Mouse (Mus musculus) CH12.LX (cell line): ENCODE measurements at regions not wholly inside any gene's neighbourhood (a gene's known extent, or its start where the extent isn't known, plus 50 kb on each side); places are given as distances from the start of the nearest gene placed in this dataset.
A peak's percentile ranks its signal among the peaks of the same experiment; 100 is the strongest.

Source experiments
- DNase-seq: peaks from one replicate; pipeline ENCODE4 v3.0.0-alpha.2; 2013; ENCODE audit errors: extremely low read depth
- H3K27ac ChIP-seq: 2 replicates; pipeline ENCODE4 v1.5.1; 2012; ENCODE audit warnings: low read depth, mild to moderate bottlenecking, control low read depth, moderate library complexity; ENCODE audit not compliant: insufficient read depth
- H3K27me3 ChIP-seq: replicated peaks from 2 replicates; pipeline ENCODE3; 2012; ENCODE audit warnings: inconsistent platforms
- H3K36me3 ChIP-seq, 2 experiments: replicated peaks in 1 of 2; 2 replicates each; pipeline versions ENCODE3 to v1.6.1; 2012; ENCODE audit warnings: inconsistent platforms in 1 of 2, low read length in 1 of 2, mild to moderate bottlenecking in 1 of 2, mixed read lengths in 1 of 2, moderate library complexity in 1 of 2; ENCODE audit not compliant: control insufficient read depth in 1 of 2, insufficient read depth in 1 of 2
- H3K4me1 ChIP-seq, 2 experiments: 2 replicates each; pipeline ENCODE4 v1.6.1; 2012; ENCODE audit warnings: inconsistent platforms in 1 of 2, moderate library complexity in 1 of 2; ENCODE audit not compliant: insufficient read depth in 2 of 2, control insufficient read depth in 1 of 2
- H3K4me2 ChIP-seq: 2 replicates; pipeline ENCODE4 v1.6.1; 2012; ENCODE audit warnings: low read depth, mild to moderate bottlenecking, control low read depth; ENCODE audit not compliant: poor library complexity, insufficient read depth, severe bottlenecking
- H3K4me3 ChIP-seq, 3 experiments: fragments of 150-350 bp in 1 of 3; sonication (generic) in 1 of 3; replicated peaks in 1 of 3; 2 replicates each; pipeline versions ENCODE3 to v1.5.1; 2011 to 2012; ENCODE audit warnings: low read depth in 2 of 3, low read length in 2 of 3, mild to moderate bottlenecking in 2 of 3, moderate library complexity in 2 of 3, control low read depth in 1 of 3, improper control_type of control experiment in 1 of 3, inconsistent platforms in 1 of 3, mixed read lengths in 1 of 3; ENCODE audit not compliant: poor library complexity in 1 of 3
- H3K79me2 ChIP-seq: replicated peaks from 2 replicates; pipeline ENCODE4 v1.6.1; 2012; ENCODE audit warnings: mild to moderate bottlenecking, moderate library complexity; ENCODE audit not compliant: control insufficient read depth, poor library complexity, insufficient read depth, severe bottlenecking; ENCODE audit errors: extremely low read depth
- H3K9ac ChIP-seq: 2 replicates; pipeline ENCODE4 v1.6.1; 2012; ENCODE audit warnings: low read depth, mild to moderate bottlenecking, control low read depth, moderate library complexity; ENCODE audit not compliant: insufficient read depth
- H3K9me3 ChIP-seq: replicated peaks from 2 replicates; pipeline ENCODE3; 2012; ENCODE audit warnings: low read length, inconsistent platforms, mixed read lengths
- BHLHE40 ChIP-seq: IDR thresholded peaks from 2 replicates; pipeline ENCODE4 v1.6.1; 2011; ENCODE audit warnings: mild to moderate bottlenecking, low read depth, low read length, improper control_type of control experiment
- CHD1 ChIP-seq: IDR thresholded peaks from 2 replicates; pipeline ENCODE4 v1.6.1; 2012; ENCODE audit warnings: low read depth, low read length, improper control_type of control experiment, inconsistent platforms
- CHD2 ChIP-seq: IDR thresholded peaks from 2 replicates; pipeline ENCODE4 v1.6.1; 2011; ENCODE audit warnings: low read length, improper control_type of control experiment
- E2F4 ChIP-seq: IDR thresholded peaks from 2 replicates; pipeline ENCODE4 v1.6.1; 2011; ENCODE audit warnings: low read depth, low read length, improper control_type of control experiment; ENCODE audit not compliant: insufficient replicate concordance
- ELF1 ChIP-seq: IDR thresholded peaks from 2 replicates; pipeline ENCODE4 v1.6.1; 2014; ENCODE audit warnings: low read depth, mild to moderate bottlenecking, inconsistent platforms, low read length, improper control_type of control experiment
- ETS1 ChIP-seq: conservative IDR thresholded peaks from 2 replicates; pipeline ENCODE4 v1.6.1; 2012; ENCODE audit warnings: low read depth, mild to moderate bottlenecking, inconsistent platforms, low read length, improper control_type of control experiment, moderate library complexity
- HCFC1 ChIP-seq: IDR thresholded peaks from 2 replicates; pipeline ENCODE4 v1.6.1; 2012; ENCODE audit warnings: low read depth, mild to moderate bottlenecking, inconsistent platforms, low read length, improper control_type of control experiment
- IRF4 ChIP-seq: IDR thresholded peaks from 2 replicates; pipeline ENCODE4 v1.6.1; 2014; ENCODE audit warnings: low read depth, mild to moderate bottlenecking, inconsistent platforms, low read length, improper control_type of control experiment
- JUN ChIP-seq: IDR thresholded peaks from 2 replicates; pipeline ENCODE4 v1.6.1; 2011; ENCODE audit warnings: low read depth, mild to moderate bottlenecking, low read length, improper control_type of control experiment, moderate library complexity; ENCODE audit not compliant: insufficient read depth
- JUND ChIP-seq: conservative IDR thresholded peaks from 2 replicates; pipeline ENCODE4 v1.6.1; 2011; ENCODE audit warnings: low read depth, low read length, improper control_type of control experiment
- MAX ChIP-seq: IDR thresholded peaks from 2 replicates; pipeline ENCODE4 v1.6.1; 2011; ENCODE audit warnings: low read length, improper control_type of control experiment
- MAZ ChIP-seq: IDR thresholded peaks from 2 replicates; pipeline ENCODE4 v1.6.1; 2012; ENCODE audit warnings: low read depth, mild to moderate bottlenecking, inconsistent platforms, low read length, improper control_type of control experiment, moderate library complexity
- MYC ChIP-seq: IDR thresholded peaks from 2 replicates; pipeline ENCODE4 v1.6.1; 2011; ENCODE audit warnings: low read depth, mild to moderate bottlenecking, improper control_type of control experiment, low read length
- NELFE ChIP-seq: IDR thresholded peaks from 2 replicates; pipeline ENCODE4 v1.6.1; 2011; ENCODE audit warnings: low read depth, low read length, improper control_type of control experiment
- NRF1 ChIP-seq: IDR thresholded peaks from 2 replicates; pipeline ENCODE4 v1.6.1; 2014; ENCODE audit warnings: low read depth, mild to moderate bottlenecking, inconsistent platforms, low read length, improper control_type of control experiment, moderate library complexity
- POLR2A ChIP-seq: IDR thresholded peaks from 2 replicates; pipeline ENCODE4 v1.6.1; 2011; ENCODE audit warnings: low read depth, mild to moderate bottlenecking, improper control_type of control experiment, low read length
- POLR2AphosphoS2 ChIP-seq: IDR thresholded peaks from 2 replicates; pipeline ENCODE4 v1.6.1; 2011; ENCODE audit warnings: low read depth, low read length, improper control_type of control experiment
- RAD21 ChIP-seq: IDR thresholded peaks from 2 replicates; pipeline ENCODE4 v1.6.1; 2011; ENCODE audit warnings: low read depth, mild to moderate bottlenecking, low read length, improper control_type of control experiment, moderate library complexity
- SIN3A ChIP-seq: IDR thresholded peaks from 2 replicates; pipeline ENCODE4 v1.6.1; 2012; ENCODE audit warnings: low read length, improper control_type of control experiment, inconsistent platforms
- SMC3 ChIP-seq: IDR thresholded peaks from 2 replicates; pipeline ENCODE4 v1.6.1; 2011; ENCODE audit warnings: low read depth, low read length, improper control_type of control experiment
- TCF12 ChIP-seq: IDR thresholded peaks from 2 replicates; pipeline ENCODE4 v1.6.1; 2014; ENCODE audit warnings: low read depth, mild to moderate bottlenecking, inconsistent platforms, low read length, improper control_type of control experiment
- USF1 ChIP-seq: IDR thresholded peaks from 2 replicates; pipeline ENCODE4 v1.6.1; 2014; ENCODE audit warnings: low read depth, mild to moderate bottlenecking, inconsistent platforms, low read length, improper control_type of control experiment
- USF2 ChIP-seq: conservative IDR thresholded peaks from 2 replicates; pipeline ENCODE4 v1.6.1; 2011; ENCODE audit warnings: low read depth, low read length, improper control_type of control experiment
- ZKSCAN1 ChIP-seq: IDR thresholded peaks from 2 replicates; pipeline ENCODE4 v1.6.1; 2012; ENCODE audit warnings: low read depth, inconsistent platforms, low read length, improper control_type of control experiment, borderline replicate concordance
- dilution Hi-C: fragments of 300-500 bp; cut with MboI; formaldehyde crosslinking; loops from 2 replicates; pipeline ENCODE4 v1.14.3; 2020; ENCODE audit warnings: low sequenced_read_pairs; ENCODE audit not compliant: extremely low pct_unique_long_range_greater_than_20kb, extremely low pct_ligation_motif_present
- in situ Hi-C: fragments of 300-500 bp; cut with MboI; formaldehyde crosslinking; loops from 3 replicates; pipeline ENCODE4 v1.14.3; 2019; ENCODE audit warnings: low sequenced_read_pairs, low pct_ligation_motif_present, low pct_unique_long_range_greater_than_20kb, mixed read lengths

DNA sequence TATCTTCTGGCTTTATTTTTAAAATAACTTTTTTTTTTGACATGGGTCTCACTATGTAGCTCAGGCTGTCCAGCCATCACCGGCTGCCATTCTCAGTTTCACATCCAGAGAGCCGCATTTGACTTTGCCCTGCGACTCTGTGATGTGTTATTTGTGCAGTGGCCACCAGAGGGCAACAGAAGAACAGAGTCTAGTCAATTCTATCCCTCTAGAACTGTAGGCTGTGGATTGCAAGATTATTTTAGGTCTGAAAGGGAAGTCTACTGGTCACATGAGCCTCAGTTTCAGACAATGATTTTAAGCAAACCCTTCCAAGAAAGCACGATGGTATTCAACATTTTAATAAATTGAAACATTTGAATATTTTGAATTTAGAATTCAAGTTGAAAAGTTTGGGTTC, 73.8 kb upstream of the Galnt15 start (continued):
- TF ChIP-seq HCFC1 = no peak
- TF ChIP-seq IRF4 = peak; percentile 47; the same call in 1 of the 2 replicates
- TF ChIP-seq USF1 = 0 out of 2 replicates have a peak, but pooled peaks have one; percentile 7
- no peak for TF ChIP-seq NRF1
- no peak for TF ChIP-seq USF2
- TF ChIP-seq JUND = 0 out of 2 replicates have a peak, but pooled peaks have one; percentile 27
- TF ChIP-seq, all 38 proteins: peak for 10

GRCm38 (mm10) chr14:31957211-31957638, 71.6 kb upstream of the Galnt15 start:
- H3K27ac ChIP-seq = no peak overlapping the region
- DNase-seq = no peak
- no peaks in the 10 kb centered on the region for H3K9me3 ChIP-seq
- no peak overlapping the region for H3K4me3 ChIP-seq
- H3K27me3 ChIP-seq = no peaks in the 10 kb centered on the region
- dilution Hi-C loops (no loop called here), in situ Hi-C loops (loop anchor here (5.0 kb wide), 3 partner anchors 40 to 115 kb away; no protein-coding TSS in a partner anchor)
- no peak overlapping the region for H3K9ac ChIP-seq
- no peaks in the 10 kb centered on the region for H3K36me3 ChIP-seq
- H3K4me1 ChIP-seq = peaks cover 0 to 6% of the 10 kb centered on the region in 2 experiments; a peak in 1 of 4 replicates
- no peaks in the 10 kb centered on the region for H3K79me2 ChIP-seq
- H3K4me2 ChIP-seq = no peak overlapping the region
- TF ChIP-seq SIN3A (no peak), JUN (no peak), RAD21 (no peak), SMC3 (no peak), POLR2AphosphoS2 (no peak)

DNA sequence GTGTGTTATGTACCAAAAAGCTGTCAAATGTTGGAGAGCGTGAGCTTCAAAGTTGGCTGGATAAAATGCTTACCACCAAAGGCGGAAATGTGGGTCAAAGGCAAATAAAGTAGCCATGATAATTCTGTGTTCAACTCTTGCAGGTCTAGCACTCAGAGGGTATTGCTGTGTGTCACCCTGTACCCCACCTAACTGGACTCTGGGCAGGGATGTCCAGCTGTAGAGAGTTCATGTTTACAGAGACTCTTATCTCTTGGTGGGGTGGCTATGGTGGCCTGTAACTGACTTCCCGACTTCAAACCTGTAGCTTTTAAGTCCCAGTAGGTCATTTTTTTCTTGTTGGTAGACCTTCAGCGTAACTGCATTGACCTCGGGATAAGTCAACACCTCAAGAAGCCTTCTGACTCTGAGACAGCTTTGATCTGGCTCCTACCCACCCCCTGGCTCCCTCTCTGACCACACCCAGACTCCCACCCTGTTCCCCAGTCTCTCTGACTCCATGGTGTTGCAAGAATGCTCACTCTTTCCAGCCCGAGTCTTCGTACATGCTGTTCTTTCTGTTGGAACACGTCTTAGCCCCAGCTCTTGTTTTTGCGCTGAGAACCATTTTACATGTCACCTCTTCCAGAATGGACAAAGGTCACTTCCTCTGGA, 68.5 kb upstream of the Galnt15 start:
- H3K36me3 ChIP-seq = no peaks in the 10 kb centered on the region
- H3K9me3 ChIP-seq = no peaks in the 10 kb centered on the region
- H3K4me3 ChIP-seq = no peak overlapping the region
- H3K4me1 ChIP-seq = peaks cover 0 to 2% of the 10 kb centered on the region in 2 experiments; a peak in 1 of 4 replicates
- in situ Hi-C loops (no loop called here), dilution Hi-C loops (no loop called here)
- no peak overlapping the region for H3K9ac ChIP-seq
- H3K27ac ChIP-seq = no peak overlapping the region
- H3K27me3 ChIP-seq = peaks cover 4% of the 10 kb centered on the region
- no peak overlapping the region for H3K4me2 ChIP-seq
- DNase-seq = no peak
- H3K79me2 ChIP-seq = no peaks in the 10 kb centered on the region
- no peak for TF ChIP-seq CHD2
- no peak for TF ChIP-seq E2F4
- no peak for TF ChIP-seq ETS1
- TF ChIP-seq POLR2AphosphoS2 = no peak
- TF ChIP-seq MAX = no peak
- TF ChIP-seq SIN3A = no peak
- TF ChIP-seq NELFE = no peak
- no peak for TF ChIP-seq BHLHE40
- TF ChIP-seq POLR2A = no peak
- TF ChIP-seq ZKSCAN1 = no peak
- no peak for TF ChIP-seq TCF12
- no peak for TF ChIP-seq CHD1
- TF ChIP-seq MAZ = no peak
- no peak for TF ChIP-seq JUN
- TF ChIP-seq ELF1 = no peak
- no peak for TF ChIP-seq MYC
